Mouse (Mus musculus) intestine, postnatal 0 days (tissue): ENCODE data around the gene Taf1c. TPM values are rescaled to one million over a fixed set of nuclear protein-coding genes. Genes with fewer than 3 reads are reported as not detected.

ENCODE experiments used
- ATAC-seq: fragments of 200-750 bp; cut with Nextera tagmentation; 2 replicates; pipeline ENCODE4 v1.8.0; 2017; ENCODE audit warnings: mild to moderate bottlenecking, moderate TSS enrichment, moderate library complexity
- H3K27ac ChIP-seq: fragments of 300-500 bp; sonication (generic); 2 replicates; pipeline ENCODE4 v1.5.1; 2014; ENCODE audit warnings: mild to moderate bottlenecking, low read depth, low read length, moderate library complexity
- H3K27me3 ChIP-seq: fragments of 300-500 bp; sonication (generic); replicated peaks from 2 replicates; pipeline ENCODE4 v1.6.1; 2014; ENCODE audit warnings: low read length, mixed read lengths; ENCODE audit not compliant: control insufficient read depth, insufficient read depth
- H3K36me3 ChIP-seq: fragments of 300-500 bp; sonication (generic); 2 replicates; pipeline ENCODE4 v1.6.1; 2014; ENCODE audit warnings: mild to moderate bottlenecking, moderate library complexity; ENCODE audit not compliant: control insufficient read depth, insufficient read depth
- H3K4me1 ChIP-seq: fragments of 300-500 bp; sonication (generic); replicated peaks from 2 replicates; pipeline ENCODE4 v1.6.1; 2014; ENCODE audit warnings: antibody characterized with exemption, low read length, mixed read lengths; ENCODE audit not compliant: control insufficient read depth, insufficient read depth
- H3K4me2 ChIP-seq: fragments of 300-500 bp; sonication (generic); replicated peaks from 2 replicates; pipeline ENCODE4 v1.6.1; 2014; ENCODE audit warnings: low read depth, mild to moderate bottlenecking, moderate library complexity
- H3K4me3 ChIP-seq: fragments of 300-500 bp; sonication (generic); 2 replicates; pipeline ENCODE4 v1.5.1; 2014; ENCODE audit warnings: low read depth, low read length
- H3K9ac ChIP-seq: fragments of 300-500 bp; sonication (generic); 2 replicates; pipeline ENCODE4 v1.6.1; 2014; ENCODE audit warnings: mild to moderate bottlenecking, low read depth, low read length
- H3K9me3 ChIP-seq: fragments of 300-500 bp; sonication (generic); 2 replicates; pipeline ENCODE4 v1.6.1; 2016; ENCODE audit warnings: mixed run types; ENCODE audit not compliant: control insufficient read depth
- CTCF ChIP-seq: sonication (generic); IDR thresholded peaks from 2 replicates; pipeline ENCODE4 v1.5.1; 2016; ENCODE audit warnings: low read depth, mild to moderate bottlenecking, control low read depth, antibody characterized with exemption, moderate library complexity
- WGBS: fragments of 180-500 bp; shearing (Covaris S2); extraction: QIAGEN DNeasy Blood & Tissue Kit; methylation state at CpG from one replicate; pipeline ENCODE4 v1.1.7; 2014; 5-methylcytosine and 5-hydroxymethylcytosine counted together
- polyA plus RNA-seq: library from polyadenylated mRNA; unstranded; fragments of >200 nt; fragmentation: Nextera tagmentation; extraction: Ambion mirVana; gene quantifications from 2 replicates; pipeline ENCODE4 v1.2.1, GENCODE M21; 2015

Taf1c gene
- polyA plus RNA-seq, 1 experiment from 2014 or later = 5.0 TPM

DNA sequence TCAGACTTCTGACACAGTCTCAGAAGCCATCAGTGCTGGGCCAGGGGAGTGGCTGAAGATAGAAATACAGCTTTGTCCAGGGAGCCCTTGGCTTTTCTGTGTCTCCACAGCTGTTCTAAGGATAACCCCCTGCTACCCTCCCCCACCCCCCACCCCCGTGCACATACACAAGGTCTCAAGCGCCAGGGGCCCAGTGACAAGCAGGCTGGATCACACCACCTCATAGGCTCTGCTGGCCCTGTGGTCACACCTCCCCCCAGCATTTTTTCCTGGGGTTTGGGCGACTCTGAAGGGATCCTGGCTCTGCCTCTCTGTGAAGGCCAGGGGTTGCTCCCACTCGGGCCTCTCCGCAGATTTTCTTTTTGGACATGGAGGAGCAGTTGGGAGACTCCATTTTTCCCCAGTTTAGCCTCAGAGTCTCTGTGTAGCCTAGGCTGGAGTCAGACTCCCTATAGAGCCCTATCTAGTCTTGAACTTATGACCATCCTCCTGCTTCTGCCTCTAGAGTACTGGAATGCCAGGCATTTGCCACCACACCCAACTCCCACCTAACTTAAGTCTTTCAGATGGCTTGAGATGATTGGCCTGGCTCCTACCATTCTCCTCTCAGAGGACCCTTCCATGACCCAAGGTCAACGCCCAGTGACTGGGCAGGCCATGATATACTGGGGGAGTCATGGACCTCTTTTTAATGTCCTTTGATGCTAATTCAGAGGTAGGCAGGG is 15.3 kb upstream of the Taf1c start:
- H3K9me3 ChIP-seq = no peaks in the 10 kb centered on the region
- no peak overlapping the region for H3K9ac ChIP-seq
- TF ChIP-seq CTCF = no peak
- H3K4me3 ChIP-seq = no peak overlapping the region
- H3K4me1 ChIP-seq = no peaks in the 10 kb centered on the region
- no peaks in the 10 kb centered on the region for H3K36me3 ChIP-seq
- ATAC-seq = no peak
- H3K27ac ChIP-seq = no peak overlapping the region
- no peak overlapping the region for H3K4me2 ChIP-seq
- H3K27me3 ChIP-seq = no peaks in the 10 kb centered on the region
- 76% methylated on average over 6 of the region's 6 CpGs for WGBS

DNA sequence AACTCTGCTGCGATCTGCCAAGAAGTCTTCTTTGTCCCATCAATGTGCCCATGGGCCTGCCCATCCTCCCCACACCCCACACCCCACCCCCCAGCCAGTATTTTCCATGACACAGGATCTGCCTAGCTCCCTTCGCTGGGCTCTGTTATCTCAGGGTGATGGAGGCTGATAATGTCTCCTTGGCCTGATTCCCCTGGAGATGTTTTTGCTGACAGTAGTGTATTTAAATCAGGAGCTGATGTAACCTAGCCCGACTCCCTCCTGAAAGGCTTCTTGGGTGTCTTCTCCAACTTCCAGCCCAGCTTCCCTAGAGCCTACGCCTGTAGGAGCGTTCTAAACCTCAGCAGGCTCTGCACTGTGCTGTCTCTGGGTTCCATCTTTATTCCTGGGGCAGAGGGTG is 13.9 kb upstream of the Taf1c start:
- Histone ChIP-seq H3K27me3 (no peaks in the 10 kb centered on the region), H3K4me1 (no peaks in the 10 kb centered on the region), H3K4me2 (no peak overlapping the region), H3K9ac (no peak overlapping the region), H3K36me3 (no peaks in the 10 kb centered on the region), H3K9me3 (no peaks in the 10 kb centered on the region), H3K4me3 (no peak overlapping the region), H3K27ac (no peak overlapping the region)
- ATAC-seq = no peak
- TF ChIP-seq CTCF = no peak
- WGBS = 53% methylated on average over 5 of the region's 5 CpGs

DNA sequence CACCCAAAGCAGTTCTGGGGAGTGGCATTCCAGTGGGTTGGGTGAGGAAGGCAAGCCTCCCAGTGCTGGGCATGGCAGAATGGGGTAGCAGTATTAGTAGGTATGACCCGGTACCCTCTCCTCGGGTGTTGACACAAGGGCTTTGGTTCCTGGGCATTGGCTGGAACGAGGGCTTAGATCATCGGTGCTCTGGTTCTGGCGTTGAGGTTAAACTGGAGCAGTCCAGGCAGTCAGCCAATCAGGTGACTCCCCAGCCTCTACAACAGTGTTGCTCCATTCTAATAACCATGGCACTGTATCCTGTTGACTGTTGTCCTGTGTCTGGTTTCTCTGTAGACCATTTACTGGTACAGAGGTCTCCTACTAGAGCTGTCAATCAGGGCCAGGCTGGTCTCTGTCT is 12.6 kb upstream of the Taf1c start:
- H3K9ac ChIP-seq = no peak overlapping the region
- H3K27ac ChIP-seq = no peak overlapping the region
- no peaks in the 10 kb centered on the region for H3K36me3 ChIP-seq
- no peaks in the 10 kb centered on the region for H3K27me3 ChIP-seq
- H3K4me2 ChIP-seq = no peak overlapping the region
- WGBS = 88% methylated on average over 5 of the region's 5 CpGs
- no peak for TF ChIP-seq CTCF
- H3K4me3 ChIP-seq = no peak overlapping the region
- no peaks in the 10 kb centered on the region for H3K4me1 ChIP-seq
- H3K9me3 ChIP-seq = no peaks in the 10 kb centered on the region
- ATAC-seq = no peak

GRCm38 (mm10) chr8:119616811-119617210 is 11.8 kb upstream of the Taf1c start:
- WGBS = 91% methylated on average over 4 of the region's 4 CpGs
- H3K27me3 ChIP-seq = no peaks in the 10 kb centered on the region; the same call in 1 of the 2 replicates
- no peaks in the 10 kb centered on the region for H3K9me3 ChIP-seq
- no peak overlapping the region for H3K27ac ChIP-seq
- ATAC-seq = no peak
- no peaks in the 10 kb centered on the region for H3K36me3 ChIP-seq
- H3K4me2 ChIP-seq = no peak overlapping the region
- TF ChIP-seq CTCF = no peak
- no peaks in the 10 kb centered on the region for H3K4me1 ChIP-seq
- no peak overlapping the region for H3K4me3 ChIP-seq
- no peak overlapping the region for H3K9ac ChIP-seq

- no peak for TF ChIP-seq CTCF
- Histone ChIP-seq H3K27ac (no peak overlapping the region), H3K4me1 (no peaks in the 10 kb centered on the region), H3K9ac (no peak overlapping the region), H3K4me2 (no peak overlapping the region), H3K9me3 (no peaks in the 10 kb centered on the region), H3K4me3 (no peak overlapping the region), H3K27me3 (no peaks in the 10 kb centered on the region; the same call in 1 of the 2 replicates), H3K36me3 (no peaks in the 10 kb centered on the region)
- ATAC-seq = no peak
- WGBS = 69% methylated on average over 7 of the region's 7 CpGs
Observed at GRCm38 (mm10) chr8:119616358-119616757, 11.3 kb upstream of the Taf1c start.

- H3K9ac ChIP-seq = no peak overlapping the region
- no peak for TF ChIP-seq CTCF
- no peaks in the 10 kb centered on the region; the same call in 1 of the 2 replicates for H3K27me3 ChIP-seq
- H3K4me3 ChIP-seq = no peak overlapping the region
- no peaks in the 10 kb centered on the region for H3K9me3 ChIP-seq
- H3K4me2 ChIP-seq = no peak overlapping the region
- WGBS = 86% methylated on average over 14 of the region's 14 CpGs
- ATAC-seq = no peak
- no peak overlapping the region for H3K27ac ChIP-seq
- no peaks in the 10 kb centered on the region for H3K4me1 ChIP-seq
- no peaks in the 10 kb centered on the region for H3K36me3 ChIP-seq
Observed at GRCm38 (mm10) chr8:119615096-119615495, 10.1 kb upstream of the Taf1c start.
